Mouse (Mus musculus): ENCODE measurements around the gene BC067074. TPM values are rescaled to one million over a fixed set of nuclear protein-coding genes. Genes with fewer than 3 reads are reported as not detected.

Gene BC067074
- polyA plus RNA-seq, 1 experiment from 2014 or later = 0.65 TPM

DNA sequence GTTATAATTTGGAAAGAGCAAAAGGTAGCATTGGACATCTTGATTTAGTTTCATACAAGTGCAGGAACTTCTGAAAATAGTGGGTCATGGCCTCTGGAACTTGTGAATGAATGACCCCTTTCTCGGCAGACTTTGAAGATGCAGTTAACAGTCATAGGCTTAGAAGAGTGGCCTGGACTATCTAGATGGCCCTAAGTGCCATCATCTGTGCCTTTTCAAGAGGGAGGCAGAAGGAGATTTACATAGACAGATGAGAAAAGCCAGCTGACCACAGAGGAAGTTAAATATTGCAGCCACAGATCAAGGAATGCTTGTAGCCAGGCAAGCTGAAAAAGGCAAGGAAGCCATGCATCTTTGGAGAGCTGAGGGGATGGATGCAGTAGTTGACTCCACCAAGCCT, 66.7 kb downstream of the BC067074 start:
- TF ChIP-seq CTCF (IDR thresholded peaks at IDR 0.05; ENCODE audit: low read depth) = no peak
- Histone ChIP-seq H3K4me2 (replicated peaks; ENCODE audit: low read depth) (no peak overlapping the region), H3K4me1 (replicated peaks; ENCODE audit: control insufficient read depth, insufficient read depth, low read length) (no peaks in the 10 kb centered on the region), H3K27ac (ENCODE audit: low read depth, low read length) (no peak overlapping the region), H3K36me3 (ENCODE audit: control insufficient read depth, insufficient read depth) (no peaks in the 10 kb centered on the region), H3K4me3 (ENCODE audit: low read depth, low read length) (no peak overlapping the region), H3K9me3 (ENCODE audit: control insufficient read depth) (no peaks in the 10 kb centered on the region), H3K27me3 (replicated peaks; ENCODE audit: control insufficient read depth, insufficient read depth, low read length) (no peaks in the 10 kb centered on the region), H3K9ac (ENCODE audit: low read depth, low read length) (no peak overlapping the region)
- ATAC-seq = no peak
- WGBS = 51% methylated on average over 1 of the region's 1 CpGs

DNA sequence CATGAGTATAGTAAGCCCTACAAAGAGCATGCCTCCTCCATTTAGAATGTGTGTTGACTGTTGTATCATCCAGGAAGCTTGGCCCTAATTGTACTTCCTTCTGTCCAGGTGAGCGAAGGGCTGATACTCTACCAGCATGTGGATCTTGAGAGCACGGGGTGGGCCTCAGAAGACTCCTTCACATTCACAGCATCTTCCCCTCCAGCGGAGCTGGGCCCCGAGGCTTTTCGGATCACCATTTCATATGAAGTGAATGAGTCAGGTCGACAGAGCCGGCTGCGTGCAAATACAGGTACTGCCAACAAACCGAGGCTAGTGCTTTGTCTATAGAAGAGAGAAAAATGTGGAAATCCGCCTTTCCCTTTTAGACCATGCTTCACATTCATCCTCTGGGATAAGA, 73.0 kb downstream of the BC067074 start:
- Histone ChIP-seq H3K4me3 (ENCODE audit: low read depth, low read length) (no peak overlapping the region), H3K9ac (ENCODE audit: low read depth, low read length) (no peak overlapping the region), H3K4me2 (replicated peaks; ENCODE audit: low read depth) (no peak overlapping the region), H3K4me1 (replicated peaks; ENCODE audit: control insufficient read depth, insufficient read depth, low read length) (no peaks in the 10 kb centered on the region), H3K9me3 (ENCODE audit: control insufficient read depth) (no peaks in the 10 kb centered on the region), H3K27ac (ENCODE audit: low read depth, low read length) (no peak overlapping the region), H3K27me3 (replicated peaks; ENCODE audit: control insufficient read depth, insufficient read depth, low read length) (no peaks in the 10 kb centered on the region), H3K36me3 (ENCODE audit: control insufficient read depth, insufficient read depth) (no peaks in the 10 kb centered on the region)
- no peak for ATAC-seq
- 93% methylated on average over 10 of the region's 10 CpGs for WGBS
- no peak for TF ChIP-seq CTCF (IDR thresholded peaks at IDR 0.05; ENCODE audit: low read depth)

DNA sequence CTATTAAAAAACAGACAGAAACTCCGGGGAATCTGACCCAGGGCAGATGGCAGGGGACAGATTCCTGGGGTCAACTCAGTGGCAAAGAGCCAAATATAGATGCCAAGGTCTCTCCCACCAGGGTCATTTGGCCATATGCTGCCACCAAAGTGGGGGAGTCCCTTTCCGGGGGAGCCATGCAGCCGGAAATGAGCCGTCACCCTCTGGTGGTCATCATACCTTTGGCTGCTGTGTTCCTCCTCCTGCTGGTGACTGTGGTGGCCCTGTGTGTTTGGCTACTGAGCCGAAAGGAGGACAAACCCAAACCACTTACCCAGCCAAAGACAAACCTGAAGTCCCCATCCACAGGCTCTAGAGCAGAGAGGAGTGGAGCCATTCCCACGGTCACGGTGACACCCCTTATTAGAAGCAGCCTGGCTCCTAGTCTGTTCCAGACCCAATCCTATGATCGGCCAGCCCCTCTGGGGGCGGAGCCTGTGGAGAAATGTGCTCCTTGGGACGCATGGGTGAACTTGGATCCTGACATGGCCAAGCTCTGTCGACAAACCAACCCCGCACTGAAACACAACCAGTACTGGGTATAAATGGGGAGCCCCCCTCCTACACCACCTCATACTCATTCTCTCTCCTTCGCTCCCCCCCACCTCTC, 76.1 kb downstream of the BC067074 start:
- ATAC-seq = no peak
- TF ChIP-seq CTCF (IDR thresholded peaks at IDR 0.05; ENCODE audit: low read depth) = no peak
- H3K4me3 ChIP-seq (ENCODE audit: low read depth, low read length) = no peak overlapping the region
- H3K27me3 ChIP-seq (replicated peaks; ENCODE audit: control insufficient read depth, insufficient read depth, low read length) = no peaks in the 10 kb centered on the region
- H3K9me3 ChIP-seq (ENCODE audit: control insufficient read depth) = no peaks in the 10 kb centered on the region
- no peak overlapping the region for H3K9ac ChIP-seq (ENCODE audit: low read depth, low read length)
- 75% methylated on average over 13 of the region's 13 CpGs for WGBS
- H3K4me2 ChIP-seq (replicated peaks; ENCODE audit: low read depth) = no peak overlapping the region
- no peaks in the 10 kb centered on the region for H3K36me3 ChIP-seq (ENCODE audit: control insufficient read depth, insufficient read depth)
- H3K27ac ChIP-seq (ENCODE audit: low read depth, low read length) = no peak overlapping the region
- no peaks in the 10 kb centered on the region for H3K4me1 ChIP-seq (replicated peaks; ENCODE audit: control insufficient read depth, insufficient read depth, low read length)

DNA sequence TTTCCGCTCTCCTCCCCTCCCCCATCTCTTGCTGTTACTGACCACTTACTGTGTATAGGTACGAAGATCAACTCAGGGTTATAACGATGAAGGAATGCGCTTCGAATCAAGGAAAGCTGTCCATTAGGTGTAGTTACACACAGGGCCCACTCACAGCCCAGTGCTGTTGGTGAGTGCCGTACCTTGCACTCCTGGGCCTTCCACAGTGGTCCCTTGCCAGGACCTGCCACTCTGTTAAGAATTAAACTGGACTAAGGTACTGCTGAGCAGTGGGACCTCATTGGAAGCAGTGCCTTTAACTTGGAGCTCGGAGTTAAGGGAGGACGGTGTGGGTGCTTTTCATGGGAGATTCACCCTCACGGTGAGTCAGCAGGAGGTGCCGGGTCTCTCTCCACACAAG, 76.7 kb downstream of the BC067074 start:
- no peak overlapping the region for H3K4me2 ChIP-seq (replicated peaks; ENCODE audit: low read depth)
- no peaks in the 10 kb centered on the region for H3K4me1 ChIP-seq (replicated peaks; ENCODE audit: control insufficient read depth, insufficient read depth, low read length)
- no peak for TF ChIP-seq CTCF (IDR thresholded peaks at IDR 0.05; ENCODE audit: low read depth)
- no peak overlapping the region for H3K4me3 ChIP-seq (ENCODE audit: low read depth, low read length)
- H3K27me3 ChIP-seq (replicated peaks; ENCODE audit: control insufficient read depth, insufficient read depth, low read length) = no peaks in the 10 kb centered on the region
- WGBS = 79% methylated on average over 10 of the region's 10 CpGs
- no peaks in the 10 kb centered on the region for H3K9me3 ChIP-seq (ENCODE audit: control insufficient read depth)
- no peak overlapping the region for H3K9ac ChIP-seq (ENCODE audit: low read depth, low read length)
- ATAC-seq = no peak
- no peaks in the 10 kb centered on the region for H3K36me3 ChIP-seq (ENCODE audit: control insufficient read depth, insufficient read depth)
- H3K27ac ChIP-seq (ENCODE audit: low read depth, low read length) = no peak overlapping the region

DNA sequence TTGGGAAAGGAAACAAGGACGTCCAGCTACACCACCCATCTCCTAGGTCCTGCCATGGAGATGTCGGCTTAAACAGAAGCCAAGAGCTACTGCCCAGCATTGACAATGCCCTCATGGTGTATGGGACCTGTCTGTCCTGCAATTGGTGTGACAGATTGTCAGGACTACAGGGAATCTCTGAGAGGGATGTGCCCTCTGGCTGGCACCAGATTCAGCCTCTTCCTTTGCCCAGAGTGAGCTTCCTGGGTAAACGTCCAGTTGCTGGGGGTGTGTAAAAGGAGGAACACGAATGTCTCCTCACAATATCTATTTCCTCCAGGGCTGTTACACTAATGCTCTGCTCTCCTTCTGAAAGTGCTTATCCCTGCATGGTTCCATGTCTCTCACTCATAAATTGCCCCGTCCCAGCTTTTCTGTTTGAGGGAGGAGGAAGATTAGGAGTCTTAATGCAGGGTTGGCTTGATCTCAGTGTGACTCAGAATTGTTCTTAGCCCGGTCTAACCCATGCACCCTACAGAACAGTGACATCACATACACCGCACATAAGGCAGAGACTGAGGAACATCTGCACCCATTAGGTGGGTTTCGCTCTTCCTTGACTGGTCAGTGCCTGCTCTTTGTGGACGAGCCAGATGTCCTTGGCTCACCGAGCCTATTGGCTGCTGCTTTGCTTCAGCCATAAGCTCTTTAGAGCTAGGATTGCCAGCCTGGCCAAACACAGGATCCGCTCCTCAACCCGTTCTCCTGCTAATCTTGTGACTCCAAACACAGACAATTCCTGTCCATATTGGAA, 80.5 kb downstream of the BC067074 start:
- ATAC-seq = no peak
- no peaks in the 10 kb centered on the region for H3K9me3 ChIP-seq (ENCODE audit: control insufficient read depth)
- H3K36me3 ChIP-seq (ENCODE audit: control insufficient read depth, insufficient read depth) = no peaks in the 10 kb centered on the region
- no peak overlapping the region for H3K9ac ChIP-seq (ENCODE audit: low read depth, low read length)
- H3K4me3 ChIP-seq (ENCODE audit: low read depth, low read length) = no peak overlapping the region
- WGBS = 77% methylated on average over 12 of the region's 12 CpGs
- no peak for TF ChIP-seq CTCF (IDR thresholded peaks at IDR 0.05; ENCODE audit: low read depth)
- no peaks in the 10 kb centered on the region for H3K27me3 ChIP-seq (replicated peaks; ENCODE audit: control insufficient read depth, insufficient read depth, low read length)
- no peak overlapping the region for H3K4me2 ChIP-seq (replicated peaks; ENCODE audit: low read depth)
- H3K4me1 ChIP-seq (replicated peaks; ENCODE audit: control insufficient read depth, insufficient read depth, low read length) = no peaks in the 10 kb centered on the region
- H3K27ac ChIP-seq (ENCODE audit: low read depth, low read length) = no peak overlapping the region

DNA sequence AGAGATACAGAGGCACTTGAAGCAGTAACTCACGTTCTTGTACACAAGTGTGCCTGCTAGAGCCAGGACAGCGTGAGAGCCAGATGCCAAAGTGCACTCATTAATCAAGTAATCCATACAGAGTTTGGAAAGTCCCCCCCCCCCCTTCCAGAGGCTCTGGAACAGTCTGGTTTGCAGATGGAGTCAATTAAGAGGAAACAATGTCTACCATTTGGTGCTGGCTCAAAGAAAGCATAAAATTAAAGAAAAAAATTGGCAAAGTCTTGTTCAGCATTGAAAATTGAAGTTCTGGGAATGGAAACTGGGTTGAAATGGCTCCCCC, 81.1 kb downstream of the BC067074 start:
- no peaks in the 10 kb centered on the region for H3K4me1 ChIP-seq (replicated peaks; ENCODE audit: control insufficient read depth, insufficient read depth, low read length)
- H3K36me3 ChIP-seq (ENCODE audit: control insufficient read depth, insufficient read depth) = no peaks in the 10 kb centered on the region
- H3K9me3 ChIP-seq (ENCODE audit: control insufficient read depth) = no peaks in the 10 kb centered on the region
- no peak overlapping the region for H3K4me2 ChIP-seq (replicated peaks; ENCODE audit: low read depth)
- no peak overlapping the region for H3K27ac ChIP-seq (ENCODE audit: low read depth, low read length)
- no peak overlapping the region for H3K4me3 ChIP-seq (ENCODE audit: low read depth, low read length)
- no peaks in the 10 kb centered on the region for H3K27me3 ChIP-seq (replicated peaks; ENCODE audit: control insufficient read depth, insufficient read depth, low read length)
- ATAC-seq = no peak
- 41% methylated on average over 2 of the region's 2 CpGs for WGBS
- TF ChIP-seq CTCF (IDR thresholded peaks at IDR 0.05; ENCODE audit: low read depth) = no peak
- no peak overlapping the region for H3K9ac ChIP-seq (ENCODE audit: low read depth, low read length)
